Comparison of ENCODE assay signal across 18 mouse cellular contexts in genomic region chr12:79912281-79913063, GRCm38 (mm10).
A peak's percentile ranks its signal among the peaks of the same experiment; 100 is the strongest.
DNase-seq lines count a peak whose midpoint lies in the region; ATAC-seq lines count a peak whose summit lies in the region.
"Had no signal": no experiment of that assay in that cellular context is flagged by ENCODE, and none has a peak within 500 bp of the region (broad histone marks: within the 10 kb centered on the region; RNA-seq: fewer than 3 reads in every experiment).

No protein-coding gene starts in this region.

- 86% methylated on average over 10 of the region's 10 CpGs for WGBS in hindbrain, embryonic 11.5 days
- WGBS in hindbrain, embryonic 14.5 days, result 88% methylated on average over 10 of the region's 10 CpGs
- WGBS in embryonic facial prominence, embryonic 10.5 days, result 94% methylated on average over 10 of the region's 10 CpGs
- 94% methylated on average over 10 of the region's 10 CpGs for WGBS in limb, embryonic 10.5 days
- 88% methylated on average over 10 of the region's 10 CpGs for WGBS in heart, embryonic 10.5 days

- H3K27ac ChIP-seq in hindbrain, embryonic 11.5 days (ENCODE audit: low read depth, low read length), result peak overlapping the region; percentile 83
- H3K27ac ChIP-seq in hindbrain, embryonic 14.5 days, result no peak overlapping the region
- H3K27ac ChIP-seq in embryonic facial prominence, embryonic 10.5 days (replicated peaks), result peak overlapping the region; percentile 81
- H3K27ac ChIP-seq in limb, embryonic 10.5 days, result peak overlapping the region; percentile 84; the same call in 1 of the 2 replicates
- H3K27ac ChIP-seq in heart, embryonic 10.5 days, result no peak overlapping the region
- H3K27ac ChIP-seq: liver, embryonic 13.5 days had no signal

- H3K9ac ChIP-seq in hindbrain, embryonic 11.5 days (ENCODE audit: low read depth, low read length), result no peak overlapping the region
- no peak overlapping the region for H3K9ac ChIP-seq in hindbrain, embryonic 14.5 days
- H3K9ac ChIP-seq: heart, embryonic 15.5 days; liver, embryonic 13.5 days had no signal

- no peak overlapping the region for H3K4me3 ChIP-seq in hindbrain, embryonic 11.5 days (ENCODE audit: low read depth, low read length)
- H3K4me3 ChIP-seq in hindbrain, embryonic 14.5 days (replicated peaks; ENCODE audit: low read length), result no peak overlapping the region
- no peak overlapping the region for H3K4me3 ChIP-seq in embryonic facial prominence, embryonic 10.5 days
- no peak overlapping the region for H3K4me3 ChIP-seq in limb, embryonic 10.5 days
- no peak overlapping the region for H3K4me3 ChIP-seq in heart, embryonic 10.5 days
- H3K4me3 ChIP-seq: heart, embryonic 15.5 days; liver, embryonic 13.5 days; megakaryocyte, embryonic 14.5 days; myocyte had no signal

- no peak for ATAC-seq in hindbrain, embryonic 11.5 days (ENCODE audit: low FRiP score)
- no peak for ATAC-seq in hindbrain, embryonic 14.5 days (ENCODE audit: low FRiP score)
- ATAC-seq: CD4-positive, CD25-positive, alpha-beta regulatory T cell, adult 4 months had no signal

- peaks cover 2% of the 10 kb centered on the region for H3K4me1 ChIP-seq in hindbrain, embryonic 11.5 days (replicated peaks; ENCODE audit: control insufficient read depth, insufficient read depth, low read length)
- H3K4me1 ChIP-seq in hindbrain, embryonic 14.5 days (replicated peaks; ENCODE audit: control insufficient read depth, insufficient read depth, low read length), result peaks cover 3% of the 10 kb centered on the region; the same call in 1 of the 2 replicates
- H3K4me1 ChIP-seq in embryonic facial prominence, embryonic 10.5 days, result peaks cover 34% of the 10 kb centered on the region
- H3K4me1 ChIP-seq in limb, embryonic 10.5 days, result peaks cover 29% of the 10 kb centered on the region
- peaks cover 21% of the 10 kb centered on the region for H3K4me1 ChIP-seq in heart, embryonic 10.5 days

- H3K27me3 ChIP-seq in hindbrain, embryonic 11.5 days (ENCODE audit: control insufficient read depth, insufficient read depth, low read length), result no peaks in the 10 kb centered on the region
- H3K27me3 ChIP-seq in hindbrain, embryonic 14.5 days (ENCODE audit: control insufficient read depth, insufficient read depth, low read length), result no peaks in the 10 kb centered on the region
- no peaks in the 10 kb centered on the region for H3K27me3 ChIP-seq in embryonic facial prominence, embryonic 10.5 days (replicated peaks; ENCODE audit: low read depth, poor library complexity, severe bottlenecking)
- no peaks in the 10 kb centered on the region for H3K27me3 ChIP-seq in limb, embryonic 10.5 days (ENCODE audit: low read depth, poor library complexity, severe bottlenecking)
- H3K27me3 ChIP-seq in heart, embryonic 10.5 days (ENCODE audit: insufficient read depth, poor library complexity, severe bottlenecking), result no peaks in the 10 kb centered on the region
- H3K27me3 ChIP-seq: heart, embryonic 15.5 days; liver, embryonic 13.5 days had no signal

- no peaks in the 10 kb centered on the region for H3K9me3 ChIP-seq in hindbrain, embryonic 11.5 days (ENCODE audit: control insufficient read depth, low read length)
- H3K9me3 ChIP-seq in hindbrain, embryonic 14.5 days (ENCODE audit: control insufficient read depth, low read length), result no peaks in the 10 kb centered on the region
- H3K9me3 ChIP-seq in embryonic facial prominence, embryonic 10.5 days, result peaks cover 6% of the 10 kb centered on the region; the same call in 1 of the 2 replicates
- H3K9me3 ChIP-seq in limb, embryonic 10.5 days (replicated peaks), result no peaks in the 10 kb centered on the region
- no peaks in the 10 kb centered on the region for H3K9me3 ChIP-seq in heart, embryonic 10.5 days
- H3K9me3 ChIP-seq: heart, embryonic 15.5 days; liver, embryonic 13.5 days had no signal

- no peak for DNase-seq in hindbrain, embryonic 11.5 days (ENCODE audit: low spot score)
- no peak for DNase-seq in hindbrain, embryonic 14.5 days (ENCODE audit: low spot score)
- DNase-seq in adrenal gland, postnatal 10 days, result peak; percentile 57
- DNase-seq in embryonic facial prominence, embryonic 10.5 days (ENCODE audit: low spot score), result no peak
- no peak for DNase-seq in limb, embryonic 10.5 days (ENCODE audit: low spot score)
- no peak for DNase-seq in heart, embryonic 10.5 days (ENCODE audit: low spot score)
- DNase-seq in retina, embryonic 14.5 days (ENCODE audit: low spot score), result no peak
- DNase-seq: cerebellum, adult 8-10 months; kidney, adult 8-10 months; kidney, postnatal 4 days; layer of hippocampus, postnatal 36 days; liver, embryonic 13.5 days; right cerebral cortex, postnatal 14 days; thymus, adult 18-20 months had no signal

- no peaks in the 10 kb centered on the region for H3K36me3 ChIP-seq in hindbrain, embryonic 11.5 days (ENCODE audit: control insufficient read depth, insufficient read depth, low read length)
- no peaks in the 10 kb centered on the region for H3K36me3 ChIP-seq in hindbrain, embryonic 14.5 days (replicated peaks; ENCODE audit: control insufficient read depth, insufficient read depth)
- no peaks in the 10 kb centered on the region; the same call in 1 of the 2 replicates for H3K36me3 ChIP-seq in embryonic facial prominence, embryonic 10.5 days (replicated peaks)
- H3K36me3 ChIP-seq in limb, embryonic 10.5 days, result no peaks in the 10 kb centered on the region
- H3K36me3 ChIP-seq in heart, embryonic 10.5 days, result no peaks in the 10 kb centered on the region
- H3K36me3 ChIP-seq: heart, embryonic 15.5 days; liver, embryonic 13.5 days had no signal

- H3K4me2 ChIP-seq in hindbrain, embryonic 11.5 days (replicated peaks; ENCODE audit: low read depth, low read length), result no peak overlapping the region
- H3K4me2 ChIP-seq in hindbrain, embryonic 14.5 days (replicated peaks), result no peak overlapping the region
- H3K4me2 ChIP-seq: heart, embryonic 15.5 days; liver, embryonic 13.5 days had no signal

Comparison
In these comparisons a context has a peak if more than half of its experiments do, and no peak if none do; other contexts are left out.
1. H3K27ac ChIP-seq: peak in hindbrain, embryonic 11.5 days (single experiment), embryonic facial prominence, embryonic 10.5 days (single experiment) and limb, embryonic 10.5 days (single experiment); none in hindbrain, embryonic 14.5 days (single experiment) and heart, embryonic 10.5 days (single experiment).